Comparison of ENCODE assay signal across 8 mouse cellular contexts in genomic region chr12:55354904-55355303, GRCm38 (mm10). TPM values are rescaled to one million over a fixed set of nuclear protein-coding genes. Genes with fewer than 3 reads are reported as not detected.
DNase-seq lines count a peak whose midpoint lies in the region; ATAC-seq and TF ChIP-seq lines count a peak whose summit lies in the region.

No protein-coding gene starts in this region.

- H3K27ac ChIP-seq in heart, postnatal 0 days (ENCODE audit: low read depth), result no peak overlapping the region

- H3K9ac ChIP-seq in heart, postnatal 0 days (replicated peaks; ENCODE audit: low read depth, low read length), result no peak overlapping the region

- H3K4me1 ChIP-seq in heart, postnatal 0 days (ENCODE audit: control insufficient read depth, insufficient read depth), result 0 out of 2 replicates have a peak, but pooled peaks cover 3% of the 10 kb centered on the region

- no peak overlapping the region for H3K4me2 ChIP-seq in heart, postnatal 0 days (ENCODE audit: low read depth, low read length)

- H3K4me3 ChIP-seq in heart, postnatal 0 days (ENCODE audit: low read depth, low read length), result no peak overlapping the region

- H3K9me3 ChIP-seq in heart, postnatal 0 days (replicated peaks; ENCODE audit: control insufficient read depth, low read length), result no peaks in the 10 kb centered on the region

- peak; percentile 39 for DNase-seq in gastrocnemius, adult 18-20 months (ENCODE audit: low spot score)
- DNase-seq in gastrocnemius, postnatal 4 days (ENCODE audit: low spot score in 2 of 2), result no peak
- DNase-seq in Muller cell, postnatal 12 days (ENCODE audit: inconsistent ontology term), result peak; percentile 29
- DNase-seq in cerebellum, postnatal 14 days, result peak; percentile 61 to 68
- DNase-seq in heart, postnatal 0 days (ENCODE audit: low spot score), result peak; percentile 39
- peak; percentile 59 for DNase-seq in kidney, postnatal 14 days
- DNase-seq in lung, postnatal 25 days (ENCODE audit: low spot score), result peak; percentile 67
- DNase-seq in thymus, postnatal 0 days (ENCODE audit: low spot score), result peak; percentile 68

- no peaks in the 10 kb centered on the region for H3K27me3 ChIP-seq in heart, postnatal 0 days (ENCODE audit: control insufficient read depth, insufficient read depth, low read length)

- WGBS in heart, postnatal 0 days, result 29% methylated on average over 4 of the region's 4 CpGs

- TF ChIP-seq EP300 in heart, postnatal 0 days (IDR thresholded peaks at IDR 0.05; ENCODE audit: low read depth), result no peak

- no peaks in the 10 kb centered on the region for H3K36me3 ChIP-seq in heart, postnatal 0 days (replicated peaks; ENCODE audit: control insufficient read depth, insufficient read depth, low read length)

- peak; percentile 69 for TF ChIP-seq CTCF in heart, postnatal 0 days (IDR thresholded peaks at IDR 0.05; ENCODE audit: low read depth)

- ATAC-seq in heart, postnatal 0 days (ENCODE audit: insufficient read depth, low read depth), result peak; percentile 66

RNA-seq across cellular contexts. Expression of gene Psma6, which starts 29.1 kb away (rescaled TPM):
- 100 to 1,000 TPM; 162 TPM for total RNA-seq in gastrocnemius, adult 18-20 months (2021)
- 100 to 1,000 TPM; 240 to 247 TPM for total RNA-seq in gastrocnemius, postnatal 4 days (2021)
- total RNA-seq in heart, postnatal 0 days (2014; rRNA removed; ENCODE audit: low replicate concordance), result 75.8 and 110 TPM in 2 replicates
- 383 TPM in 2 replicates for polyA plus RNA-seq in heart, postnatal 0 days (2015; fragmentation: Nextera tagmentation; extraction: Ambion mirVana)
- 720 and 727 TPM in 2 replicates for polyA plus RNA-seq in thymus, postnatal 0 days (2015; fragmentation: Nextera tagmentation; extraction: Ambion mirVana)

RNA-seq across cellular contexts. Expression of gene Ppp2r3c, which starts 52.1 kb away (rescaled TPM):
- total RNA-seq in gastrocnemius, adult 18-20 months (2021), result 1 to 10 TPM; 8.6 to 8.7 TPM
- total RNA-seq in gastrocnemius, postnatal 4 days (2021), result 10 to 100 TPM in 1 of 2 experiments, 1 to 10 TPM in 1; 8.4 to 13.2 TPM
- 4.0 and 4.3 TPM in 2 replicates for total RNA-seq in heart, postnatal 0 days (2014; rRNA removed; ENCODE audit: low replicate concordance)
- 10.1 and 10.6 TPM in 2 replicates for polyA plus RNA-seq in heart, postnatal 0 days (2015; fragmentation: Nextera tagmentation; extraction: Ambion mirVana)
- polyA plus RNA-seq in thymus, postnatal 0 days (2015; fragmentation: Nextera tagmentation; extraction: Ambion mirVana), result 18.2 and 18.9 TPM in 2 replicates

RNA-seq across cellular contexts. Expression of gene 1110008L16Rik, which starts 55.5 kb away (rescaled TPM):
- total RNA-seq in gastrocnemius, adult 18-20 months (2021), result 10 to 100 TPM; 12.1 to 12.2 TPM
- total RNA-seq in gastrocnemius, postnatal 4 days (2021), result 1 to 10 TPM; 7.2 to 9.8 TPM
- total RNA-seq in heart, postnatal 0 days (2014; rRNA removed; ENCODE audit: low replicate concordance), result 5.7 and 6.0 TPM in 2 replicates
- polyA plus RNA-seq in heart, postnatal 0 days (2015; fragmentation: Nextera tagmentation; extraction: Ambion mirVana), result 6.5 and 7.3 TPM in 2 replicates
- polyA plus RNA-seq in thymus, postnatal 0 days (2015; fragmentation: Nextera tagmentation; extraction: Ambion mirVana), result 16.0 and 16.2 TPM in 2 replicates

Comparison
In these comparisons a context has a peak if more than half of its experiments do, and no peak if none do; other contexts are left out.
1. DNase-seq: peak in gastrocnemius, adult 18-20 months (single experiment), Muller cell, postnatal 12 days (single experiment), cerebellum, postnatal 14 days (2 of 2), heart, postnatal 0 days (single experiment), kidney, postnatal 14 days (single experiment), lung, postnatal 25 days (single experiment) and thymus, postnatal 0 days (single experiment); none in gastrocnemius, postnatal 4 days (0 of 2).